Comparison of ENCODE assay signal across 11 mouse cellular contexts in genomic region chr4:114408890-114409480, GRCm38 (mm10). TPM values are rescaled to one million over a fixed set of nuclear protein-coding genes. Genes with fewer than 3 reads are reported as not detected.
A peak's percentile ranks its signal among the peaks of the same experiment; 100 is the strongest.
DNase-seq lines count a peak whose midpoint lies in the region; ATAC-seq and TF ChIP-seq lines count a peak whose summit lies in the region.
"Had no signal": no experiment of that assay in that cellular context is flagged by ENCODE, and none has a peak within 500 bp of the region (broad histone marks: within the 10 kb centered on the region; RNA-seq: fewer than 3 reads in every experiment).

No protein-coding gene starts in this region.

- H3K4me1 ChIP-seq in forebrain, embryonic 10.5 days = peaks cover 54% of the 10 kb centered on the region
- peaks cover 40% of the 10 kb centered on the region for H3K4me1 ChIP-seq in forebrain, embryonic 12.5 days
- H3K4me1 ChIP-seq in embryonic facial prominence, embryonic 14.5 days (ENCODE audit: control insufficient read depth, insufficient read depth, low read length) = peaks cover 30% of the 10 kb centered on the region

- 0 out of 2 replicates have a peak, but pooled peaks cover 4% of the 10 kb centered on the region for H3K36me3 ChIP-seq in forebrain, embryonic 10.5 days (replicated peaks)
- no peaks in the 10 kb centered on the region for H3K36me3 ChIP-seq in forebrain, embryonic 12.5 days (replicated peaks)
- no peaks in the 10 kb centered on the region for H3K36me3 ChIP-seq in embryonic facial prominence, embryonic 14.5 days (ENCODE audit: control insufficient read depth, insufficient read depth, low read length)

- no peaks in the 10 kb centered on the region for H3K9me3 ChIP-seq in forebrain, embryonic 10.5 days
- H3K9me3 ChIP-seq in forebrain, embryonic 12.5 days = no peaks in the 10 kb centered on the region
- H3K9me3 ChIP-seq in embryonic facial prominence, embryonic 14.5 days (ENCODE audit: control insufficient read depth, low read length) = no peaks in the 10 kb centered on the region

- H3K27me3 ChIP-seq in forebrain, embryonic 10.5 days (ENCODE audit: poor library complexity, severe bottlenecking) = peaks cover 68% of the 10 kb centered on the region
- peaks cover 34% of the 10 kb centered on the region for H3K27me3 ChIP-seq in forebrain, embryonic 12.5 days
- peaks cover 29% of the 10 kb centered on the region for H3K27me3 ChIP-seq in embryonic facial prominence, embryonic 14.5 days (replicated peaks; ENCODE audit: control insufficient read depth, insufficient read depth, low read length)

- WGBS in forebrain, embryonic 10.5 days = 65% methylated on average over 18 of the region's 18 CpGs
- WGBS in forebrain, embryonic 12.5 days = 66% methylated on average over 18 of the region's 18 CpGs
- 71% methylated on average over 18 of the region's 18 CpGs for WGBS in embryonic facial prominence, embryonic 14.5 days

- no peak overlapping the region for H3K9ac ChIP-seq in forebrain, embryonic 12.5 days
- H3K9ac ChIP-seq in embryonic facial prominence, embryonic 14.5 days (ENCODE audit: low read depth, low read length) = no peak overlapping the region
- H3K9ac ChIP-seq: liver, postnatal 0 days had no signal

- H3K27ac ChIP-seq in forebrain, embryonic 10.5 days = no peak overlapping the region
- H3K27ac ChIP-seq in forebrain, embryonic 12.5 days = no peak overlapping the region
- peak overlapping the region; percentile 24; the same call in 1 of the 2 replicates for H3K27ac ChIP-seq in left cerebral cortex, adult 2 months
- no peak overlapping the region for H3K27ac ChIP-seq in embryonic facial prominence, embryonic 14.5 days (replicated peaks; ENCODE audit: low read depth, low read length)

- no peak for ATAC-seq in forebrain, embryonic 12.5 days (ENCODE audit: low FRiP score)
- ATAC-seq in embryonic facial prominence, embryonic 14.5 days (ENCODE audit: low read depth) = no peak
- ATAC-seq: forebrain, embryonic 14.5 days; liver, postnatal 0 days had no signal

- H3K4me3 ChIP-seq in forebrain, embryonic 10.5 days = peak overlapping the region; percentile 29; the same call in 1 of the 2 replicates
- H3K4me3 ChIP-seq in forebrain, embryonic 12.5 days (replicated peaks) = no peak overlapping the region
- no peak overlapping the region for H3K4me3 ChIP-seq in left cerebral cortex, adult 2 months
- no peak overlapping the region for H3K4me3 ChIP-seq in embryonic facial prominence, embryonic 14.5 days (ENCODE audit: low read depth, low read length)

- no peak for DNase-seq in forebrain, embryonic 10.5 days (ENCODE audit: extremely low spot score, low spot score)
- DNase-seq in left cerebral cortex, adult 2 months (ENCODE audit: extremely low spot score in 1 of 2, low spot score in 2 of 2) = no peak
- no peak for DNase-seq in left cerebral cortex, adult 18-20 months (ENCODE audit: low spot score in 2 of 2)
- no peak for DNase-seq in embryonic facial prominence, embryonic 14.5 days (ENCODE audit: low spot score)
- DNase-seq in kidney, postnatal 10 days = peak; percentile 65
- DNase-seq in frontal cortex, postnatal 14 days (ENCODE audit: low spot score in 2 of 2) = no peak
- DNase-seq in liver = no peak
- DNase-seq: liver, postnatal 0 days had no signal

- H3K4me2 ChIP-seq in forebrain, embryonic 12.5 days = no peak overlapping the region
- H3K4me2 ChIP-seq in embryonic facial prominence, embryonic 14.5 days (ENCODE audit: low read depth, low read length) = peak overlapping the region; percentile 94; the same call in 1 of the 2 replicates

- intact Hi-C loops in left cerebral cortex, adult 2 months (cut with DNase I) = loop anchor here (5.0 kb wide), 2 partner anchors 33 to 37 kb away; no protein-coding TSS in a partner anchor

- no peak for TF ChIP-seq CTCF in left cerebral cortex, adult 2 months (IDR thresholded peaks at IDR 0.05)

RNA-seq across cellular contexts. Expression of gene Trabd2b, which starts 2.5 kb away (rescaled TPM):
- polyA plus RNA-seq in forebrain, embryonic 10.5 days (2016; fragmentation: Nextera tagmentation; extraction: Ambion mirVana) = 1.00 and 1.0 TPM in 2 replicates
- 0.72 and 1.00 TPM in 2 replicates for polyA plus RNA-seq in forebrain, embryonic 12.5 days (2016; fragmentation: Nextera tagmentation; extraction: Ambion mirVana)
- 1 to 10 TPM; 4.8 to 6.7 TPM for total RNA-seq in left cerebral cortex, adult 2 months (2021)
- total RNA-seq in left cerebral cortex, adult 18-20 months (2021) = 1 to 10 TPM; 5.2 to 5.4 TPM
- polyA plus RNA-seq in embryonic facial prominence, embryonic 14.5 days (2014; fragmentation: Nextera tagmentation; extraction: Ambion mirVana) = 3.3 and 3.7 TPM in 2 replicates
- total RNA-seq: megakaryocyte-erythroid progenitor cell, adult 5-6 weeks had no signal
